Mouse (Mus musculus): Measurements from ENCODE around the gene Lcorl.

Gene Lcorl

GRCm38 (mm10) chr5:45857254-45858011, at the start of gene Lcorl:
Gene Lcorl (minus strand): TSS chr5:45857615.
- DNase-seq, result peak; percentile 92

GRCm38 (mm10) chr5:45904683-45905082, 47.3 kb upstream of the Lcorl start:
- DNase-seq, result no peak

GRCm38 (mm10) chr5:45903246-45903645, 45.8 kb upstream of the Lcorl start:
- no peak for DNase-seq

- no peak for DNase-seq
Observed at GRCm38 (mm10) chr5:45895362-45895761, 37.9 kb upstream of the Lcorl start.

GRCm38 (mm10) chr5:45893696-45894095, 36.3 kb upstream of the Lcorl start:
- DNase-seq, result no peak

- no peak for DNase-seq
Observed at GRCm38 (mm10) chr5:45876328-45876727, 18.9 kb upstream of the Lcorl start.

- no peak for DNase-seq
Observed at GRCm38 (mm10) chr5:45875472-45875871, 18.1 kb upstream of the Lcorl start.

GRCm38 (mm10) chr5:45874284-45875030, 17.0 kb upstream of the Lcorl start:
- no peak for DNase-seq

GRCm38 (mm10) chr5:45858368-45858767, 953 bp upstream of the Lcorl start:
- DNase-seq, result no peak

- DNase-seq, result peak; percentile 35
Observed at GRCm38 (mm10) chr5:45856876-45857253, 550 bp downstream of the Lcorl start.

GRCm38 (mm10) chr5:45856303-45856821, 1.1 kb downstream of the Lcorl start:
- DNase-seq, result peak; percentile 61

- peak; percentile 39 for DNase-seq
Observed at GRCm38 (mm10) chr5:45855526-45856302, 1.7 kb downstream of the Lcorl start.

GRCm38 (mm10) chr5:45844723-45845122, 12.7 kb downstream of the Lcorl start:
- no peak for DNase-seq

GRCm38 (mm10) chr5:45835131-45835530, 22.3 kb downstream of the Lcorl start:
- no peak for DNase-seq

- no peak for DNase-seq
Observed at GRCm38 (mm10) chr5:45811527-45811926, 45.9 kb downstream of the Lcorl start.

GRCm38 (mm10) chr5:45791864-45792263, 65.6 kb downstream of the Lcorl start:
- no peak for DNase-seq

GRCm38 (mm10) chr5:45790221-45790620, 67.2 kb downstream of the Lcorl start:
- no peak for DNase-seq

- DNase-seq, result no peak
Observed at GRCm38 (mm10) chr5:45757502-45758121, 99.8 kb downstream of the Lcorl start.

GRCm38 (mm10) chr5:45737911-45738310, 119.5 kb downstream of the Lcorl start:
- no peak for DNase-seq

- no peak for DNase-seq
Observed at GRCm38 (mm10) chr5:45733751-45734150, 123.7 kb downstream of the Lcorl start.

- no peak for DNase-seq
Observed at GRCm38 (mm10) chr5:45718848-45719488, 138.4 kb downstream of the Lcorl start.

- DNase-seq, result no peak
Observed at GRCm38 (mm10) chr5:45709653-45710052, 147.8 kb downstream of the Lcorl start.
